Mouse (Mus musculus) cerebellum, adult 2 months (tissue): ENCODE data around the gene Top2b.

Source experiments
- CTCF ChIP-seq: fragments of 200-500 bp; IDR thresholded peaks from 2 replicates; pipeline ENCODE4 v1.5.1; 2011; ENCODE audit warnings: low read depth, mild to moderate bottlenecking, control low read depth, low read length, moderate library complexity, borderline replicate concordance; ENCODE audit not compliant: insufficient read depth
- POLR2A ChIP-seq: fragments of 200-500 bp; IDR thresholded peaks from 2 replicates; pipeline ENCODE4 v1.6.1; 2011; ENCODE audit warnings: low read length, control low read depth, borderline replicate concordance; ENCODE audit not compliant: insufficient read depth

DNA sequence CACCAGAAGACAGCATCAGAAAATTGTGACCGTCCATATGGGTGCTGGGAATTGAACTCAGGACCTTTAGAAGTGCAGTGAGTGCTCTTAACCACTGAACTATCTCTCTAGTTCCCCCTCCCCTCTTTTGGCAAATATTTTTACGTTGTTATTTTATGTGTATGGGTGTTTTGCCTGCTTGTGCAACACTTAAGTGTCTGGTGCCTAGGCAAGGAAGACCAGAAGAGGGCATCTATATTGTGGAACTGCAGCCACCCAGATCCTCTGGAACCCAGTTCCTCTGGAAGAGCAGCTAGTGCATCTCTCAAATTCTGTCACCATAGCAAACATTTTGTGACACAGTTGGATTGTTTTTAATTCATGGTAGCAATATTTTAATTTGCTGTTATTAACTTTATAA, 2.0 kb downstream of the Top2b start:
- TF ChIP-seq POLR2A: no peak
- no peak for TF ChIP-seq CTCF
